Mouse (Mus musculus) bone marrow, adult 2 months (tissue): ENCODE measurements around the gene Sema3d.

Experiments
- CTCF ChIP-seq: fragments of 200-500 bp; IDR thresholded peaks from 2 replicates; pipeline ENCODE4 v1.5.1; 2011; ENCODE audit warnings: low read length, control low read depth; ENCODE audit not compliant: control insufficient read depth, insufficient read depth
- POLR2A ChIP-seq: fragments of 200-500 bp; IDR thresholded peaks from 2 replicates; pipeline ENCODE4 v1.6.1; 2011; ENCODE audit warnings: low read depth, mild to moderate bottlenecking, control low read depth, low read length, borderline replicate concordance; ENCODE audit not compliant: control insufficient read depth

GRCm38 (mm10) chr5:12555401-12555800 is 172.2 kb downstream of the Sema3d start:
- TF ChIP-seq CTCF (no peak), POLR2A (no peak)
